Mouse (Mus musculus): ENCODE measurements around the gene 1300017J02Rik. TPM values are rescaled to one million over a fixed set of nuclear protein-coding genes. Genes with fewer than 3 reads are reported as not detected.

Gene 1300017J02Rik
- polyA plus RNA-seq, 1 experiment from 2014 or later: 1.5 TPM

- Histone ChIP-seq H3K9me3 (replicated peaks) (no peaks in the 10 kb centered on the region), H3K4me1 (peaks cover 15% of the 10 kb centered on the region), H3K4me2 (peak overlapping the region; percentile 53), H3K27ac (replicated peaks) (no peak overlapping the region), H3K4me3 (replicated peaks) (0 out of 2 replicates have a peak overlapping the region, but pooled peaks have one; percentile 19), H3K36me3 (no peaks in the 10 kb centered on the region), H3K9ac (replicated peaks) (no peak overlapping the region), H3K27me3 (replicated peaks) (no peaks in the 10 kb centered on the region)
- 83% methylated on average over 15 of the region's 15 CpGs for WGBS
- no peak for ATAC-seq (ENCODE audit: low FRiP score)
Measured at GRCm38 (mm10) chr9:103229037-103229867, 75.6 kb downstream of the 1300017J02Rik start.

DNA sequence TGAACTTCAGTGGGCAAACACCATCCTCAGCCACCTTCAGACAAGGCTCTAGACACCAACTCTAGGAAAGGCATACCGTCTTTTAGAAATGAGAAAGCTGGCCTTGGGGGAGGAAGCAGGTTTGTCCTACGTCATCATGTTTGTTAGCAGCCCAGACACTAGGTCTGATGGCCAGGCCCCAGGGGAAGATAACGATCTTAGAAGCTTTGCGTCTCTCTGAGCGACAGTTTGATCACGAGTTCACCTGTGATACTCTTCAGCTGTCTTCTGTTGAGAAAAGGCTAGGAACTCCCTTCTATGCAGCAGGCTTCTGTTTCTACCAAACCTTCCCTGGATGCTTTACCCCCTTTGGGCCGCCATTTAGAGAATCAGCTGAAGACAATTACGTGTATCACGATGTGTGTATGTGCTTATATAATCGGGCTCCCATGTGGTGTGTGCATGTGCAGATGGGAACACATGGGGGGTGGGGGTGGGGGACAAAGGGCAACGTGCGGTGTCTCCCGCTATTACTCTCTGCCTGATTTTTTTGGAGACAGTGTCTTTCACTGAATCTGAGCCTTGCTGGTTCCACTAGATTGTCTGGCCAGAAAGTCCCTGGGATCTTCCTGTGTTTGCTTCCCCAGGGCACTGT lies 76.4 kb downstream of the 1300017J02Rik start:
- 78% methylated on average over 13 of the region's 13 CpGs for WGBS
- H3K4me3 ChIP-seq (replicated peaks): no peak overlapping the region
- H3K9ac ChIP-seq (replicated peaks): no peak overlapping the region
- peaks cover 15% of the 10 kb centered on the region for H3K4me1 ChIP-seq
- no peaks in the 10 kb centered on the region for H3K9me3 ChIP-seq (replicated peaks)
- H3K4me2 ChIP-seq: no peak overlapping the region
- no peaks in the 10 kb centered on the region for H3K27me3 ChIP-seq (replicated peaks)
- no peak for ATAC-seq (ENCODE audit: low FRiP score)
- no peaks in the 10 kb centered on the region for H3K36me3 ChIP-seq
- H3K27ac ChIP-seq (replicated peaks): no peak overlapping the region

- no peaks in the 10 kb centered on the region for H3K36me3 ChIP-seq
- ATAC-seq (ENCODE audit: low FRiP score): no peak
- no peak overlapping the region for H3K27ac ChIP-seq (replicated peaks)
- H3K4me2 ChIP-seq: no peak overlapping the region
- WGBS: 88% methylated on average over 16 of the region's 16 CpGs
- no peak overlapping the region for H3K9ac ChIP-seq (replicated peaks)
- no peak overlapping the region for H3K4me3 ChIP-seq (replicated peaks)
- no peaks in the 10 kb centered on the region for H3K9me3 ChIP-seq (replicated peaks)
- H3K4me1 ChIP-seq: peaks cover 15% of the 10 kb centered on the region
- H3K27me3 ChIP-seq (replicated peaks): no peaks in the 10 kb centered on the region
Measured at GRCm38 (mm10) chr9:103227760-103228159, 77.1 kb downstream of the 1300017J02Rik start.

DNA sequence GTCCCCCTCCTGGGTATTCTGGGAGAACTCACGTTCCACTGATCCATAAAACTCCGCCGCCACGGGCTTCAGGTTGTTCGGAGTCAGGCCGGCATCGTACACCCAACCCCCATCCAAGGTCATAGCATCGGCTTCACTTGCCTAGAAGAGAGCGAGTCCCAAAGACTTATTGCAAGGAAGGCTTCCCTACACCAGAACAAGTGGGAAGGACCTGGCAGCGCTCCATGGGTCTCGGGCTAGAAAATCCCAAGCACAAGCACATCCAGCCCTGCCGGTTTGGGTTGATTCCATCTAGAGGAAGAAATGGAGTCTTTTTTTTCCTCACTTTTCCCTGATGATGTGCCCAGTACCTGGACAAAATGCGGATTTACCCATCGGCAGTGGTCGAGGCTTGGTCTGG lies 78.1 kb downstream of the 1300017J02Rik start:
- H3K4me3 ChIP-seq (replicated peaks): no peak overlapping the region
- no peak for ATAC-seq (ENCODE audit: low FRiP score)
- peaks cover 15% of the 10 kb centered on the region for H3K4me1 ChIP-seq
- no peaks in the 10 kb centered on the region for H3K27me3 ChIP-seq (replicated peaks)
- no peak overlapping the region for H3K9ac ChIP-seq (replicated peaks)
- H3K9me3 ChIP-seq (replicated peaks): no peaks in the 10 kb centered on the region
- 90% methylated on average over 15 of the region's 15 CpGs for WGBS
- no peak overlapping the region for H3K27ac ChIP-seq (replicated peaks)
- no peak overlapping the region for H3K4me2 ChIP-seq
- H3K36me3 ChIP-seq: no peaks in the 10 kb centered on the region

- Histone ChIP-seq H3K4me3 (replicated peaks) (no peak overlapping the region), H3K36me3 (no peaks in the 10 kb centered on the region), H3K27ac (replicated peaks) (no peak overlapping the region), H3K27me3 (replicated peaks) (no peaks in the 10 kb centered on the region), H3K9me3 (replicated peaks) (no peaks in the 10 kb centered on the region), H3K4me1 (peaks cover 6% of the 10 kb centered on the region), H3K9ac (replicated peaks) (no peak overlapping the region), H3K4me2 (no peak overlapping the region)
- WGBS: 72% methylated on average over 3 of the region's 3 CpGs
- ATAC-seq (ENCODE audit: low FRiP score): no peak
Measured at GRCm38 (mm10) chr9:103225464-103225863, 79.4 kb downstream of the 1300017J02Rik start.

DNA sequence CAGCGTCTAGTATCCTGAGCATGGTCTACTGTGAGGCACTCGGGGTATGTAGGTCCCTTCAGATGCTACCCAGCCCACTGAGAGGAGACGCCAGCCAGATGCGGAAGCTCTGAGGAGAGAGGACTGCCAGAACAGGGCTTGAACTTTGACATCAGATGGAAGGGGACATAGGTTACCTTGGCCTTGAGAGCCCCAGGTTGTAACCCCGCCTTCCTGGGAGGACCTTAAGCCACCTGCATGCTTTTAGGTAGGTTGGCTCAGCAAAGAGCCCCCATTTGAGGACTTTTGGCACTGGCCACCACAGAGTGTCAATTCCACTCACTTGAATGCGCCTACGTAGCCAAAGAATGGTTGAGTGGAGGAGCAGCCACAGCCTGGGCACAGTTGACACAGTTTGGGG lies 80.2 kb downstream of the 1300017J02Rik start:
- Histone ChIP-seq H3K27ac (replicated peaks) (no peak overlapping the region), H3K27me3 (replicated peaks) (no peaks in the 10 kb centered on the region), H3K9me3 (replicated peaks) (no peaks in the 10 kb centered on the region), H3K36me3 (no peaks in the 10 kb centered on the region), H3K4me2 (no peak overlapping the region), H3K9ac (replicated peaks) (no peak overlapping the region), H3K4me1 (no peaks in the 10 kb centered on the region), H3K4me3 (replicated peaks) (no peak overlapping the region)
- ATAC-seq (ENCODE audit: low FRiP score): no peak
- WGBS: 95% methylated on average over 7 of the region's 7 CpGs

DNA sequence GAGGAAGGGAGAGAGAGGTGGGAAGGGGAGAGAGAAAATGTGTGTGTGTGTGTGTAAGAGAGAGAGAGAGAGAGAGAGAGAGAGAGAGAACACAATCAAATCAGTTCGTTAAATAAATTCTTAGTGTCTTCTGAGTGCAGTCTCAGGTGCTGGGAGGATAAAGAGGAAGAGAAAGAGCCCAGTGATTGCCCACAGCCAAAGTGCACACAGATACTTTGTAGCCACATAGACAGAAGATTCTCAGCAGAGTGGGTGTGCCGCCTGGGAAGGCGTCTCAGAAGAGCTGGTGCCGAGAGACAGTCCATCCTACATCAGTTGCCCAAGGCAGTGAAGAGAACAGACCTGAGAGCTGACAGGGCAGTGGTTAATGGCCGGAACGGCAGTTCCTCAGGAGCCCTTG lies 90.6 kb downstream of the 1300017J02Rik start:
- 0 out of 2 replicates have a peak, but pooled peaks cover under 1% of the 10 kb centered on the region for H3K4me1 ChIP-seq
- no peak overlapping the region for H3K27ac ChIP-seq (replicated peaks)
- H3K4me2 ChIP-seq: no peak overlapping the region
- no peaks in the 10 kb centered on the region for H3K27me3 ChIP-seq (replicated peaks)
- no peak overlapping the region for H3K4me3 ChIP-seq (replicated peaks)
- ATAC-seq (ENCODE audit: low FRiP score): no peak
- H3K9ac ChIP-seq (replicated peaks): no peak overlapping the region
- 84% methylated on average over 6 of the region's 6 CpGs for WGBS
- H3K36me3 ChIP-seq: no peaks in the 10 kb centered on the region; the same call in 1 of the 2 replicates
- H3K9me3 ChIP-seq (replicated peaks): no peaks in the 10 kb centered on the region

- ATAC-seq (ENCODE audit: low FRiP score): no peak
- no peaks in the 10 kb centered on the region for H3K27me3 ChIP-seq (replicated peaks)
- H3K27ac ChIP-seq (replicated peaks): no peak overlapping the region
- H3K4me1 ChIP-seq: 0 out of 2 replicates have a peak, but pooled peaks cover 2% of the 10 kb centered on the region
- H3K4me3 ChIP-seq (replicated peaks): no peak overlapping the region
- H3K9me3 ChIP-seq (replicated peaks): no peaks in the 10 kb centered on the region
- no peak overlapping the region for H3K9ac ChIP-seq (replicated peaks)
- WGBS: 59% methylated on average over 2 of the region's 2 CpGs
- H3K4me2 ChIP-seq: no peak overlapping the region
- no peaks in the 10 kb centered on the region; the same call in 1 of the 2 replicates for H3K36me3 ChIP-seq
Measured at GRCm38 (mm10) chr9:103213631-103214030, 91.3 kb downstream of the 1300017J02Rik start.

GRCm38 (mm10) chr9:103212654-103213420 lies 92.0 kb downstream of the 1300017J02Rik start:
- no peak for ATAC-seq (ENCODE audit: low FRiP score)
- 71% methylated on average over 28 of the region's 28 CpGs for WGBS
- H3K36me3 ChIP-seq: no peaks in the 10 kb centered on the region; the same call in 1 of the 2 replicates
- H3K4me3 ChIP-seq (replicated peaks): peak overlapping the region; percentile 27
- no peaks in the 10 kb centered on the region for H3K27me3 ChIP-seq (replicated peaks)
- no peaks in the 10 kb centered on the region for H3K9me3 ChIP-seq (replicated peaks)
- H3K4me1 ChIP-seq: 0 out of 2 replicates have a peak, but pooled peaks cover 6% of the 10 kb centered on the region
- H3K9ac ChIP-seq (replicated peaks): no peak overlapping the region
- no peak overlapping the region for H3K27ac ChIP-seq (replicated peaks)
- H3K4me2 ChIP-seq: peak overlapping the region; percentile 41

DNA sequence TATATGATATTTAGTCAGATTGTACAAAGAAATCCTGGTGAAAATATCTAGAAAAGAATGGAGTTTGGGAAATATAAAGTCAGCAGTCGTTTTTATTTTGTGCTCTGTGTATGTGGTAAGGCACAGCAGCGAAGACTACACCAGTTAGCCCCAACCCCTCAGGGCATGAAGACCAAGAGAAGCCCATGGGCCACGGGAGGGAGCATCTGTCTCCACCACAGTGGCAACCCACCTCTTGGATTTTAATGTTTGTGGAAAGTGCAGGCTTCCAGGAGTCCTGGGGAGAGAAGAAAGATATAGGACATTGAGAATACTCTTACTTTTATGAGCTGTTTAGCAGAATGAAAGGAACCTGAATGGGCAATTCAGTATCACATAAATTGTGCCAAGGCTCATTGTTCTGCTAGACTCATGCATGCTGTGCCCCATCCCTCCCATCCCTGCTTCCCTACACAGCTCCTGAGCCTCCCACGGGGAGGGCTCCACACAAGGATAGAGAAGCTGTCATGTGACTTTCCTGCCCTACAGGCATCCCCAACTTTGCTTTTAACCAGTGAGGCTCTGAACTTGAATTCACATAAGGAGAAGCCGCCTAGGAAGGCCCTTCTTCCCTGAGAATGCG lies 96.0 kb downstream of the 1300017J02Rik start:
- Histone ChIP-seq H3K9me3 (replicated peaks) (no peaks in the 10 kb centered on the region), H3K4me2 (no peak overlapping the region), H3K27ac (replicated peaks) (no peak overlapping the region), H3K27me3 (replicated peaks) (no peaks in the 10 kb centered on the region), H3K9ac (replicated peaks) (no peak overlapping the region), H3K4me3 (replicated peaks) (no peak overlapping the region), H3K4me1 (0 out of 2 replicates have a peak, but pooled peaks cover 6% of the 10 kb centered on the region), H3K36me3 (no peaks in the 10 kb centered on the region)
- 23% methylated on average over 6 of the region's 6 CpGs for WGBS
- ATAC-seq (ENCODE audit: low FRiP score): no peak; the same call in 1 of the 2 replicates

GRCm38 (mm10) chr9:103207846-103208245 lies 97.0 kb downstream of the 1300017J02Rik start:
- Histone ChIP-seq H3K36me3 (no peaks in the 10 kb centered on the region), H3K9me3 (replicated peaks) (no peaks in the 10 kb centered on the region), H3K27me3 (replicated peaks) (no peaks in the 10 kb centered on the region), H3K9ac (replicated peaks) (no peak overlapping the region), H3K4me3 (replicated peaks) (peak overlapping the region; percentile 21; the same call in 1 of the 2 replicates), H3K4me1 (0 out of 2 replicates have a peak, but pooled peaks cover 6% of the 10 kb centered on the region), H3K27ac (replicated peaks) (no peak overlapping the region), H3K4me2 (peak overlapping the region; percentile 57)
- ATAC-seq (ENCODE audit: low FRiP score): peak; percentile 83
- 10% methylated on average over 16 of the region's 16 CpGs for WGBS

All from neural tube, embryonic 15.5 days (tissue).